In genomic region chr7:73349158-73349557, GRCm38 (mm10) we compare ENCODE assay signal across 16 mouse cellular contexts. TPM values are rescaled to one million over a fixed set of nuclear protein-coding genes. Genes with fewer than 3 reads are reported as not detected.
"Had no signal": no experiment of that assay in that cellular context is flagged by ENCODE, and none has a peak within 500 bp of the region (broad histone marks: within the 10 kb centered on the region; RNA-seq: fewer than 3 reads in every experiment).

No protein-coding gene starts in this region.

- H3K4me3 ChIP-seq: midbrain, embryonic 10.5 days; midbrain, embryonic 12.5 days; neural tube, embryonic 12.5 days had no signal

- H3K27me3 ChIP-seq: midbrain, embryonic 12.5 days; neural tube, embryonic 12.5 days had no signal

- H3K9ac ChIP-seq: lung, embryonic 14.5 days; midbrain, embryonic 12.5 days; neural tube, embryonic 12.5 days had no signal

- H3K36me3 ChIP-seq: midbrain, embryonic 10.5 days; midbrain, embryonic 12.5 days; neural tube, embryonic 12.5 days had no signal

- H3K27ac ChIP-seq: midbrain, embryonic 10.5 days; midbrain, embryonic 12.5 days had no signal

- DNase-seq: lung, adult 18-20 months; lung, embryonic 14.5 days; lung, postnatal 10 days; lung, postnatal 4 days; midbrain, embryonic 14.5 days; right cerebral cortex, postnatal 14 days; thymus, adult 18-20 months; thymus, postnatal 14 days; thymus, postnatal 36 days had no signal

- H3K9me3 ChIP-seq: midbrain, embryonic 10.5 days; midbrain, embryonic 12.5 days; neural tube, embryonic 12.5 days had no signal

- H3K4me2 ChIP-seq: lung, embryonic 14.5 days; midbrain, embryonic 12.5 days; neural tube, embryonic 12.5 days had no signal

- ATAC-seq: midbrain, embryonic 16.5 days had no signal

RNA-seq across cellular contexts. Expression of gene Rgma, which starts 26.2 kb away (rescaled TPM):
- total RNA-seq: megakaryocyte, adult 5-6 weeks; megakaryocyte-erythroid progenitor cell, adult 5-6 weeks; neutrophil, adult 5-6 weeks had no signal
